8 mouse cellular contexts compared by ENCODE assay signal in the genomic region with DNA sequence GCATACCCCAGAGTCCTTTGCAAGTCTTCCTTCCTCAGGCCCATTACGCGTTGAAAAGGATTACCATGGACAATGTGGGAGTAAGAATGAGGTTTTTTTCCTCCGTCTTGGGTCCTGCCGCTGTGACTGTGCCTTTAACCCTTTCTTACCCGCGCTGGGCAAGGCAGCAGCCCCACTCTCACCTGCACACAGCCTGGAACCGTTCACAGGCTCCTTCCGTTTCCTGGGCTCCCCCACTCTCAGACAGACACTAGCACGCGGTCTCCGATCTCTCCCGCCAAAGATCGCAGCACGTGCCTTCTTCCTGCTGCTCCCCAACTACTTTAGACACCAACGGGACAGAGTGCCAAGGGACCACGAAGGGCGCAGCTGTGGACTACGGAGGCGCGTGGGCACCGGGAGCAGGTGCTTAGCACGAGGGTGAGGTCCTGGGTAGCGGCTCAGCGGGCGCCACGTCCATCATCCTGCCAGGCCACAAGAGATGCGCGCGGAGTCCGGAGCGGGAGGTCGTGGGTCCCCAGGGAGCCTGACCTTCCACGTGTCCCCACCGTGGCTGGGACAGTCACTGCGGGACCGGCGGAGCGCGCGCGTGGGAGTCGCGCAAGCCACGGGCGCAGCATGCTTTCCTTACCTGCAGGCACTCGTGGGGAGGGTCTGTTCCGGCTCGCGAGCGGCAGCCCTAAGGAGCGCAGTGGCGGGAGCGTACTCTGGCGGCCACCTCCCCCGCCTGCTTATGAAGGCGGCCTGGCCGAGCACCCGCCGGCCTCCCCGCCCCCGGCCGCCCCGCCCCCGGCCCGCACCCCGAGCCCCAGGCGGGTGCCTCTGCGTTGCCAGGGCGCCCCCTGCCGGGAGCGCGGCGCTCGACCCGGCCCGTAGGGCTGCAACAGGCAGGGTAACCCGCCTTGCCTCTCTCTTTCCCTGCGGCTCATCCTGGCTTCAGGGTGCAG. TPM values are rescaled to one million over a fixed set of nuclear protein-coding genes. Genes with fewer than 3 reads are reported as not detected.
DNase-seq lines count a peak whose midpoint lies in the region; ATAC-seq and TF ChIP-seq lines count a peak whose summit lies in the region.

A gene (minus strand): TSS at position 774 of the 947 bp plus-strand sequence.

- H3K9ac ChIP-seq in intestine, postnatal 0 days (ENCODE audit: low read depth, low read length) = no peak within 1 kb of the TSS
- peak within 1 kb of the TSS; percentile 23; the same call in 1 of the 2 replicates for H3K9ac ChIP-seq in stomach, postnatal 0 days (ENCODE audit: low read length)

- H3K9me3 ChIP-seq in intestine, postnatal 0 days (ENCODE audit: control insufficient read depth) = no peaks in the 10 kb centered on the region
- no peaks in the 10 kb centered on the region for H3K9me3 ChIP-seq in stomach, postnatal 0 days (ENCODE audit: control insufficient read depth, low read length)

- no peak for TF ChIP-seq EP300 in stomach, postnatal 0 days (optimal IDR thresholded peaks at IDR 0.05)

- TF ChIP-seq CTCF in layer of hippocampus, adult 2 months (conservative IDR thresholded peaks at IDR 0.05) = peak; percentile 76
- peak; percentile 76 for TF ChIP-seq CTCF in intestine, postnatal 0 days (IDR thresholded peaks at IDR 0.05; ENCODE audit: low read depth)
- peak; percentile 73 for TF ChIP-seq CTCF in stomach, postnatal 0 days (IDR thresholded peaks at IDR 0.05; ENCODE audit: low read depth)

- peak within 1 kb of the TSS; percentile 58 for H3K4me3 ChIP-seq in layer of hippocampus, adult 2 months
- H3K4me3 ChIP-seq in intestine, postnatal 0 days (ENCODE audit: low read depth, low read length) = peak within 1 kb of the TSS; percentile 37
- H3K4me3 ChIP-seq in stomach, postnatal 0 days (ENCODE audit: low read depth, low read length) = peak within 1 kb of the TSS; percentile 42

- no peaks in the 10 kb centered on the region for H3K4me1 ChIP-seq in intestine, postnatal 0 days (replicated peaks; ENCODE audit: control insufficient read depth, insufficient read depth, low read length)
- 0 out of 2 replicates have a peak, but pooled peaks cover 4% of the 10 kb centered on the region for H3K4me1 ChIP-seq in stomach, postnatal 0 days (replicated peaks; ENCODE audit: control insufficient read depth, insufficient read depth)

- H3K27me3 ChIP-seq in intestine, postnatal 0 days (replicated peaks; ENCODE audit: control insufficient read depth, insufficient read depth, low read length) = peaks cover 31% of the 10 kb centered on the region
- no peaks in the 10 kb centered on the region for H3K27me3 ChIP-seq in stomach, postnatal 0 days (ENCODE audit: control insufficient read depth, insufficient read depth, low read length)

- H3K4me2 ChIP-seq in intestine, postnatal 0 days (replicated peaks; ENCODE audit: low read depth) = peak within 1 kb of the TSS; percentile 67
- peak within 1 kb of the TSS; percentile 77 for H3K4me2 ChIP-seq in stomach, postnatal 0 days (replicated peaks; ENCODE audit: low read depth)

- WGBS in intestine, postnatal 0 days = 1% methylated on average over 74 of the region's 78 CpGs
- under 1% methylated on average over 72 of the region's 78 CpGs for WGBS in stomach, postnatal 0 days

- peak in 1 of 2 experiments; percentile 65 for DNase-seq in layer of hippocampus, adult 2 months (ENCODE audit: low spot score in 2 of 2)
- DNase-seq in layer of hippocampus, adult 9-11 months = no peak
- DNase-seq in embryo, embryonic 10 days (ENCODE audit: low spot score) = peak; percentile 70
- DNase-seq in liver = peak; percentile 78
- DNase-seq in neural tube, embryonic 10.5 days (ENCODE audit: extremely low spot score, low spot score) = peak; percentile 81
- DNase-seq in stomach, postnatal 0 days (ENCODE audit: low spot score) = peak; percentile 82

- no peak within 1 kb of the TSS for H3K27ac ChIP-seq in layer of hippocampus, adult 2 months
- no peak within 1 kb of the TSS for H3K27ac ChIP-seq in intestine, postnatal 0 days (ENCODE audit: low read depth, low read length)
- H3K27ac ChIP-seq in stomach, postnatal 0 days (replicated peaks) = no peak within 1 kb of the TSS

- H3K36me3 ChIP-seq in intestine, postnatal 0 days (ENCODE audit: control insufficient read depth, insufficient read depth) = no peaks in the 10 kb centered on the region
- H3K36me3 ChIP-seq in stomach, postnatal 0 days (ENCODE audit: control insufficient read depth, insufficient read depth, low read length) = no peaks in the 10 kb centered on the region

- peak; percentile 44; the same call in 1 of the 2 replicates for ATAC-seq in granulocyte monocyte progenitor cell, adult 5-6 weeks (replicated peaks; ENCODE audit: poor library complexity, severe bottlenecking)
- ATAC-seq in intestine, postnatal 0 days = peak; percentile 63
- ATAC-seq in stomach, postnatal 0 days (ENCODE audit: low FRiP score, low TSS enrichment) = peak; percentile 73

RNA-seq across cellular contexts. Expression of the gene that starts here (rescaled TPM):
- 1 to 10 TPM; 6.8 to 7.2 TPM for total RNA-seq in layer of hippocampus, adult 2 months (2021)
- total RNA-seq in granulocyte monocyte progenitor cell, adult 5-6 weeks (2014; fragmentation: Nextera tagmentation) = not detected in 2 replicates
- not detected in 2 replicates for total RNA-seq in granulocyte monocyte progenitor cell, adult 5-6 weeks (2017)
- 0.72 and 0.73 TPM in 2 replicates for polyA plus RNA-seq in intestine, postnatal 0 days (2015; fragmentation: Nextera tagmentation; extraction: Ambion mirVana)
- polyA plus RNA-seq in stomach, postnatal 0 days (2015; fragmentation: Nextera tagmentation; extraction: Ambion mirVana) = 2.0 and 2.5 TPM in 2 replicates

Comparison
In these comparisons a context has a peak if more than half of its experiments do, and no peak if none do; other contexts are left out.
1. RNA of the gene that starts here (total RNA-seq): 6.8 to 7.2 TPM in layer of hippocampus, adult 2 months; not detected in granulocyte monocyte progenitor cell, adult 5-6 weeks; every median in the first group is over 4 times any median in the second.
2. Peak in ATAC-seq in granulocyte monocyte progenitor cell, adult 5-6 weeks; RNA of the gene not detected or under 1 TPM.
3. Peak in ATAC-seq, H3K4me3 ChIP-seq and H3K4me2 ChIP-seq in intestine, postnatal 0 days; RNA of the gene not detected or under 1 TPM.
4. Peak in every context shown above with its lines, with median percentiles within 50 percentile points of each other: H3K4me3 ChIP-seq, CTCF ChIP-seq and ATAC-seq.